Mouse (Mus musculus) embryonic fibroblast, embryonic 13.5 days (primary cell): ENCODE measurements at regions not wholly inside any gene's neighbourhood (a gene's known extent, or its start where the extent isn't known, plus 50 kb on each side); places are given as distances from the start of the nearest gene placed in this dataset.

Experiments
- CTCF ChIP-seq: IDR thresholded peaks from 2 replicates; pipeline ENCODE4 v1.5.1; 2011; ENCODE audit warnings: mild to moderate bottlenecking, control low read depth, low read length, moderate library complexity, borderline replicate concordance; ENCODE audit not compliant: insufficient read depth
- POLR2A ChIP-seq: IDR thresholded peaks from 2 replicates; pipeline ENCODE4 v1.6.1; 2011; ENCODE audit warnings: low read depth, mild to moderate bottlenecking, control low read depth, low read length, moderate library complexity

GRCm38 (mm10) chr1:185989432-185989831 lies 127.7 kb downstream of the Lyplal1 start:
- no peak for TF ChIP-seq CTCF
- TF ChIP-seq POLR2A = no peak
